Mouse (Mus musculus) ES-Bruce4 (cell line): ENCODE data around the gene Gm21586. TPM values are rescaled to one million over a fixed set of nuclear protein-coding genes. Genes with fewer than 3 reads are reported as not detected.
"Not testable (repeated sequence)": the region's sequence is repeated elsewhere in the genome, so short reads cannot be mapped to it uniquely, and the experiment has no call there.

Experiments
- H3K27ac ChIP-seq: 2 replicates; pipeline ENCODE4 v1.5.1; 2012; ENCODE audit warnings: low read length, inconsistent platforms; ENCODE audit not compliant: insufficient read depth
- H3K27me3 ChIP-seq: 2 replicates; pipeline ENCODE4 v1.6.1; 2012; ENCODE audit warnings: mild to moderate bottlenecking, low read length, inconsistent platforms; ENCODE audit not compliant: control insufficient read depth, poor library complexity, insufficient read depth, severe bottlenecking
- H3K36me3 ChIP-seq: 2 replicates; pipeline ENCODE4 v1.6.1; 2012; ENCODE audit warnings: inconsistent platforms, mild to moderate bottlenecking, low read length, moderate library complexity; ENCODE audit not compliant: control insufficient read depth, poor library complexity, insufficient read depth, severe bottlenecking
- H3K4me1 ChIP-seq: one replicate; pipeline ENCODE4 v1.8.1; 2011; ENCODE audit warnings: low read length; ENCODE audit not compliant: control insufficient read depth, insufficient read depth
- H3K4me3 ChIP-seq: 2 replicates; pipeline ENCODE4 v1.5.1; 2011; ENCODE audit warnings: low read depth, mild to moderate bottlenecking, low read length
- H3K9ac ChIP-seq: 2 replicates; pipeline ENCODE4 v1.6.1; 2012; ENCODE audit warnings: low read depth, mild to moderate bottlenecking, inconsistent platforms; ENCODE audit not compliant: poor library complexity, severe bottlenecking
- H3K9me3 ChIP-seq: replicated peaks from 2 replicates; pipeline ENCODE4 v1.6.1; 2012; ENCODE audit warnings: mild to moderate bottlenecking, low read length, inconsistent platforms; ENCODE audit not compliant: control insufficient read depth, poor library complexity, insufficient read depth, severe bottlenecking
- polyA plus RNA-seq: library from polyadenylated mRNA; stranded (reverse); fragments of >200 nt; gene quantifications from 2 replicates; pipeline ENCODE4 v1.2.4, GENCODE M21; 2011; ENCODE audit warnings: low read depth; ENCODE audit not compliant: missing spikeins, insufficient read depth, insufficient read length

The Gm21586 gene
- not detected in 2 replicates for polyA plus RNA-seq

DNA sequence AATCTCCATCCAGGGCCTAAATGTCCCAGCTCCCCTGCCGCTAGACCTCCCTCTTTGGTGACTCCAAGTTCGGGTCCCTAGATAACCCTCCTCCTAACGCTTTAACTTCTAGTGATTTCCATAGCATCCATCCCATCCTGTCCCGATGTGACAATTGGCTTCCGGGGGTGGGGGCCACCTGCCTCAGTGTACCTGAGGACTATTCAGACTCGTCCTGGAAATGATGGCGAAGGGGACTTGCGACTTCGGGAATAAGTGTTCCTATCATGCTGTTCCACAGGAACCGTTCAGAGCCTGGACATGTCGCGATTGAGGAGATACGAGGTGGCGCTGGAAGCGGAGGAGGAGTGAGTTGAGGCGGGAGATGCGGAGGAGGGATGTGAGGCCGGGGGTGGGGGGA is at the start of gene Gm21586:
TSS of gene Gm21586 (plus strand) at position 301 of the 400 bp plus-strand sequence.
- H3K36me3 ChIP-seq, H3K27me3 ChIP-seq, H3K4me3 ChIP-seq, H3K9me3 ChIP-seq, H3K27ac ChIP-seq, H3K4me1 ChIP-seq, H3K9ac ChIP-seq: not testable (repeated sequence)

- not testable (repeated sequence) for H3K9ac ChIP-seq
Measured at GRCm38 (mm10) chr4:42466452-42466851, 27.3 kb downstream of the Gm21586 start, which contains the start of gene Gm2163. Gene Gm2163, plus strand, starts transcription at chr4:42466752.

More at GRCm38 (mm10) chr4:42466452-42466851, 27.3 kb downstream of the Gm21586 start, which contains the start of gene Gm2163:
- not testable (repeated sequence) for H3K4me1 ChIP-seq, H3K36me3 ChIP-seq, H3K27ac ChIP-seq, H3K27me3 ChIP-seq, H3K4me3 ChIP-seq, H3K9me3 ChIP-seq

Other genes starting within 250 kb of the Gm21586 start
- not detected in 2 replicates for gene Gm10600, start 198.7 kb upstream of the Gm21586 start, polyA plus RNA-seq
- gene Ccl21b, start 183.6 kb upstream of the Gm21586 start, polyA plus RNA-seq = not detected in 2 replicates
- gene Gm21953, start 145.1 kb upstream of the Gm21586 start, polyA plus RNA-seq = not detected in 2 replicates
- gene Fam205a3, start 121.0 kb upstream of the Gm21586 start, polyA plus RNA-seq = not detected in 2 replicates
- not detected in 2 replicates for gene Gm2163, start 27.4 kb downstream of the Gm21586 start, polyA plus RNA-seq
- not detected in 2 replicates for gene Fam205a2, start 88.8 kb downstream of the Gm21586 start, polyA plus RNA-seq
- gene Gm10591, start 172.8 kb downstream of the Gm21586 start, polyA plus RNA-seq = not detected in 2 replicates
- gene Gm2564, start 190.3 kb downstream of the Gm21586 start, polyA plus RNA-seq = not detected in 2 replicates
- gene Ccl27b, start 215.9 kb downstream of the Gm21586 start, polyA plus RNA-seq = not detected in 2 replicates
- gene Il11ra2, start 222.5 kb downstream of the Gm21586 start, polyA plus RNA-seq = not detected in 2 replicates